Mouse (Mus musculus) myocyte (in vitro differentiated cells): ENCODE measurements at regions not wholly inside any gene's neighbourhood (a gene's known extent, or its start where the extent isn't known, plus 50 kb on each side); places are given as distances from the start of the nearest gene placed in this dataset.

Experiments
- H3K27me3 ChIP-seq: one replicate; pipeline ENCODE4 v1.6.1; 2011; ENCODE audit not compliant: control insufficient read depth, insufficient read depth, insufficient read length
- H3K36me3 ChIP-seq: one replicate; pipeline ENCODE4 v1.6.1; 2011; ENCODE audit not compliant: control insufficient read depth, insufficient read depth
- H3K4me2 ChIP-seq: one replicate; pipeline ENCODE4 v1.6.1; 2011; ENCODE audit warnings: low read depth, control low read depth
- H3K4me3 ChIP-seq: one replicate; pipeline ENCODE4 v1.5.1; 2011; ENCODE audit warnings: mild to moderate bottlenecking, control low read depth, moderate library complexity
- H3K79me2 ChIP-seq: one replicate; pipeline ENCODE4 v1.6.1; 2011; ENCODE audit not compliant: control insufficient read depth, insufficient read depth
- H3ac ChIP-seq: one replicate; pipeline ENCODE4 v1.6.1; 2011; ENCODE audit not compliant: control insufficient read depth, insufficient read length
- CEBPB ChIP-seq: IDR thresholded peaks from 2 replicates; pipeline ENCODE4 v1.6.1; 2011; ENCODE audit warnings: mild to moderate bottlenecking, moderate library complexity; ENCODE audit not compliant: poor library complexity, insufficient read depth, severe bottlenecking
- E2F4 ChIP-seq: IDR thresholded peaks from one replicate; pipeline ENCODE4 v1.6.1; 2011; ENCODE audit warnings: mild to moderate bottlenecking, control low read depth, moderate library complexity; ENCODE audit not compliant: insufficient read depth
- MAX ChIP-seq: IDR thresholded peaks from one replicate; pipeline ENCODE4 v1.6.1; 2011; ENCODE audit warnings: low read depth, mild to moderate bottlenecking, control low read depth
- MYOD1 ChIP-seq, 3 experiments: IDR thresholded peaks; one replicate each; pipeline ENCODE4 v1.6.1; 2011; ENCODE audit warnings: control low read depth in 2 of 3, low read depth in 2 of 3, mild to moderate bottlenecking in 2 of 3, moderate library complexity in 1 of 3; ENCODE audit not compliant: insufficient read length in 2 of 3, control insufficient read depth in 1 of 3
- MYOG ChIP-seq, 3 experiments: IDR thresholded peaks; one replicate each; pipeline ENCODE4 v1.6.1; 2011; ENCODE audit warnings: control low read depth in 2 of 3, low read depth in 2 of 3, mild to moderate bottlenecking in 2 of 3; ENCODE audit not compliant: insufficient read length in 2 of 3, control insufficient read depth in 1 of 3, insufficient read depth in 1 of 3
- POLR2A ChIP-seq: IDR thresholded peaks from one replicate; pipeline ENCODE4 v1.6.1; 2011; ENCODE audit warnings: low read depth, mild to moderate bottlenecking, control low read depth, moderate library complexity; ENCODE audit not compliant: insufficient read length
- POLR2AphosphoS2 ChIP-seq: IDR thresholded peaks from one replicate; pipeline ENCODE4 v1.6.1; 2011; ENCODE audit warnings: low read depth, control low read depth; ENCODE audit not compliant: insufficient read length
- REST ChIP-seq: IDR thresholded peaks from one replicate; pipeline ENCODE4 v1.6.1; 2011; ENCODE audit warnings: mild to moderate bottlenecking, control low read depth, moderate library complexity; ENCODE audit not compliant: insufficient read depth, insufficient read length
- SRF ChIP-seq: IDR thresholded peaks from one replicate; pipeline ENCODE4 v1.6.1; 2011; ENCODE audit warnings: low read depth; ENCODE audit not compliant: control insufficient read depth, insufficient read length
- TCF12 ChIP-seq: IDR thresholded peaks from one replicate; pipeline ENCODE4 v1.6.1; 2011; ENCODE audit warnings: mild to moderate bottlenecking, control low read depth; ENCODE audit not compliant: poor library complexity, insufficient read depth, severe bottlenecking
- TCF3 ChIP-seq: IDR thresholded peaks from one replicate; pipeline ENCODE4 v1.6.1; 2011; ENCODE audit warnings: low read depth, control low read depth; ENCODE audit not compliant: insufficient read length
- USF1 ChIP-seq: IDR thresholded peaks from one replicate; pipeline ENCODE4 v1.6.1; 2011; ENCODE audit warnings: low read depth, mild to moderate bottlenecking, control low read depth, moderate library complexity

DNA sequence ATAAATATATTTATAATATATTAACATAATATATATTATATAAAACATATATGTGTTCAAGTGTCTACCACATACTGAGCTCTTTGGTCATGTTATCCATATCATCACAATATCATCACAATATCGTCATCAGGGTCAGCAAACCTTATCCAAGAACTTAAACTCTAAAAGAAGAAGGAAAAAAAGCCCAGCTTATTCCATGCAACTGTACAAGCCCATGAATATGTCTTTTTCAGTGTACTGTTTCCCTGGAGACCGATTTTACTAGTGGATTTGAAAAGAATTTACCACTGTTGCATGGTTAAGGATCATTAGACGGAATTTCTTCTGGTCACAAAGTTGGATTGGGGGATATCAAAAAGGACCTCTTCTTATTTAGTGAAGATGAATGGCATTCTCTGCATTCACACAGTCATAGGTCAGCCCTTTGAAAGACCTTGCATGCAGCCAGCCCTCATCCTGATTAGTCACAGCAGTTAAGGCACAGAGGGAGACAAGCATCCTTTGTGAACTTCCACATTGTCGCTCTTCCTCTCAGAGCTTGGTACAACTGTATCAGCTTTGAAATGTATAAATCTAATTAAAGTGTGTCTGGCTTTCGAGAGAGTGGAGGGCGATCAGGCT, 116.3 kb upstream of the Ngf start:
- H3K4me3 ChIP-seq, result no peak overlapping the region
- TF ChIP-seq USF1 (no peak), E2F4 (no peak), SRF (no peak), POLR2AphosphoS2 (no peak), TCF12 (no peak), TCF3 (no peak), MYOD1 (IDR thresholded peaks at IDR 0.05; ENCODE audit: control insufficient read depth in 1 of 3, insufficient read length in 2 of 3, low read depth in 2 of 3) (no peak), CEBPB (no peak)
- H3K4me2 ChIP-seq, result no peak overlapping the region
- H3K36me3 ChIP-seq, result no peaks in the 10 kb centered on the region
- no peak overlapping the region for H3ac ChIP-seq
- no peaks in the 10 kb centered on the region for H3K27me3 ChIP-seq
- H3K79me2 ChIP-seq, result no peaks in the 10 kb centered on the region

DNA sequence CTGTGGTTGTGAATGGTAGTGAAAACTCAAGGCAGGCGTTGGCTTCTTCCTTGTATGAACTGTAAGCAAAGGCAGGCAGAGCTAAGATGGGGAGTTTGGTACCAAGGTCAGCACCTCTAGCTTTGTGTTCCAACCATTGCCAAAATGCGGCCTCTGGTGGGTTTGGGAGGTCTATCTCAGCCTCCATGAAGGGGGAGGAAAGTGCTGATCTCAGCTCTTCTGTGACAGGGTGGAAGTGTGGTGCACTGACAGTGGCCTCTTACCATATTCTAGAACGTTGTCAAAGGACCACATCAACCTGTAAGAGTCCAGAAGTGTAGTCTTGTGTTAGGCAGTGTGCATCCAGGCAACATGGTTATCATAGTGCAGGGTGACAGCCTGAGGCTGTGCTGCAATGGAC, 123.6 kb upstream of the Ngf start:
- Histone ChIP-seq H3K4me3 (no peak overlapping the region), H3K79me2 (no peaks in the 10 kb centered on the region), H3K27me3 (no peaks in the 10 kb centered on the region), H3K36me3 (no peaks in the 10 kb centered on the region), H3K4me2 (no peak overlapping the region), H3ac (no peak overlapping the region)
- TF ChIP-seq CEBPB, result no peak
- TF ChIP-seq MAX, result no peak
- TF ChIP-seq SRF, result no peak
- no peak for TF ChIP-seq REST
- no peak for TF ChIP-seq POLR2A
- TF ChIP-seq MYOG (IDR thresholded peaks at IDR 0.05; ENCODE audit: control insufficient read depth in 1 of 3, insufficient read depth in 1 of 3, insufficient read length in 2 of 3, low read depth in 2 of 3), result no peak
- no peak for TF ChIP-seq MYOD1 (IDR thresholded peaks at IDR 0.05; ENCODE audit: control insufficient read depth in 1 of 3, insufficient read length in 2 of 3, low read depth in 2 of 3)
- TF ChIP-seq POLR2AphosphoS2, result no peak
- TF ChIP-seq TCF12, result no peak
- TF ChIP-seq TCF3, result no peak
- TF ChIP-seq E2F4, result no peak
- no peak for TF ChIP-seq USF1

DNA sequence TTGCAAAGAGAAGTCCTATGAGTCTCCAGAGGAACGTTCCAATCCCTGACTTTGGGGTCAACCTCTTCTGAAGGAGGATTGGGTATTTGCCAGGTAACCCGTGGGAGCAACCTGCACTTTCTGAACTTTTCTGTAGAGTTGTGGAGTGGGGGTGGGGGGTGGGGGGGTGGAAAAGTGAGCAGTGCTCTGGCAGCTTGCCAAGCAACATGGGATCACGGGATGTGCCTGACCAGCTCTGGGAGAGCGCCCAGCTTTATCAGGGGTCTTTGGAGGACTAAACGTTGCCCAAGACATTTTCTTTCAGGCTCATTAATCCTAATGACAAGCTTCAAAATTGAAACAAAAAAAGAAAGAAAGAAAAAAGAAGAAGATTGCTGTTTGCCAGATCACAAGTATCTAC, 124.4 kb upstream of the Ngf start:
- no peak overlapping the region for H3K4me3 ChIP-seq
- no peak overlapping the region for H3ac ChIP-seq
- H3K4me2 ChIP-seq, result no peak overlapping the region
- H3K27me3 ChIP-seq, result no peaks in the 10 kb centered on the region
- no peak for TF ChIP-seq MAX
- TF ChIP-seq E2F4, result no peak
- no peak for TF ChIP-seq SRF
- H3K79me2 ChIP-seq, result no peaks in the 10 kb centered on the region
- H3K36me3 ChIP-seq, result no peaks in the 10 kb centered on the region

DNA sequence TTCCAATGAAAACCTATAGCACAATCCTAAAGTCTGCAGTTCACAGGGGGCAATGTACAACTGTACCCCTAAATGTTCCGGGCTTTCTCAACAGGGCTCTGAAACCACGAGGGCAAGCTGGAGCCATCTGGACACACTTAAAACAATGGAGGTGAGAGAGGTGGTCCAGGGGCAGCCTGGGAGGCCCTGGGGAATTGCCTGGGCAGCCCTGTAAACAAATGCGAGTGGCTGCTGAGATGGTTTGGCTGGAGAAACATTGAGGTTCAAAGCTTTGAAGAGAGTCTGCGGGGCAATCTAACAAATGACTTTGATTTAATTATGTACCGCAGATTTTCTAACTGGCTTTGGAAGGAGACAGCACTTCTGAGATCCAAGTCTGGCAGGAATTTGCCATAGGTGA, 129.0 kb upstream of the Ngf start:
- TF ChIP-seq MAX, result no peak
- no peak for TF ChIP-seq REST
- H3K27me3 ChIP-seq, result no peaks in the 10 kb centered on the region
- H3ac ChIP-seq, result no peak overlapping the region
- H3K4me2 ChIP-seq, result no peak overlapping the region
- H3K4me3 ChIP-seq, result no peak overlapping the region
- no peaks in the 10 kb centered on the region for H3K36me3 ChIP-seq
- no peaks in the 10 kb centered on the region for H3K79me2 ChIP-seq

GRCm38 (mm10) chr3:102337881-102338280, 131.8 kb upstream of the Ngf start:
- H3K36me3 ChIP-seq, result no peaks in the 10 kb centered on the region
- H3ac ChIP-seq, result no peak overlapping the region
- no peaks in the 10 kb centered on the region for H3K27me3 ChIP-seq
- peak overlapping the region; percentile 74 for H3K4me2 ChIP-seq
- TF ChIP-seq MAX (no peak), REST (no peak), SRF (no peak), CEBPB (no peak), TCF3 (no peak), USF1 (no peak), E2F4 (no peak), POLR2AphosphoS2 (no peak)
- no peaks in the 10 kb centered on the region for H3K79me2 ChIP-seq
- no peak overlapping the region for H3K4me3 ChIP-seq

GRCm38 (mm10) chr3:102336184-102336583, 131.7 kb upstream of the Vangl1 start:
- no peak overlapping the region for H3K4me3 ChIP-seq
- H3K27me3 ChIP-seq, result no peaks in the 10 kb centered on the region
- no peaks in the 10 kb centered on the region for H3K36me3 ChIP-seq
- no peak for TF ChIP-seq USF1
- TF ChIP-seq MYOD1 (IDR thresholded peaks at IDR 0.05; ENCODE audit: control insufficient read depth in 1 of 3, insufficient read length in 2 of 3, low read depth in 2 of 3), result no peak
- TF ChIP-seq TCF12, result no peak
- TF ChIP-seq POLR2A, result no peak
- no peak for TF ChIP-seq MYOG (IDR thresholded peaks at IDR 0.05; ENCODE audit: control insufficient read depth in 1 of 3, insufficient read depth in 1 of 3, insufficient read length in 2 of 3, low read depth in 2 of 3)
- TF ChIP-seq MAX, result no peak
- TF ChIP-seq TCF3, result no peak
- TF ChIP-seq POLR2AphosphoS2, result no peak
- TF ChIP-seq E2F4, result no peak
- TF ChIP-seq SRF, result no peak
- no peak for TF ChIP-seq CEBPB
- TF ChIP-seq REST, result no peak
- H3ac ChIP-seq, result no peak overlapping the region
- H3K79me2 ChIP-seq, result no peaks in the 10 kb centered on the region
- H3K4me2 ChIP-seq, result no peak overlapping the region
